Mouse (Mus musculus) layer of hippocampus, postnatal 36 days (tissue): ENCODE results near the gene Mnd1. TPM values are rescaled to one million over a fixed set of nuclear protein-coding genes. Genes with fewer than 3 reads are reported as not detected.

Experiments used
- DNase-seq, 2 experiments: peaks; one replicate each; pipeline ENCODE4 v3.0.0; 2022
- total RNA-seq, 2 experiments: library from RNA; stranded (reverse); gene quantifications; 2 replicates each; pipeline ENCODE4 v1.2.3; 2021

Mnd1 gene
- total RNA-seq, 2 experiments from 2014 or later, result 2.3 to 3.1 TPM

DNA sequence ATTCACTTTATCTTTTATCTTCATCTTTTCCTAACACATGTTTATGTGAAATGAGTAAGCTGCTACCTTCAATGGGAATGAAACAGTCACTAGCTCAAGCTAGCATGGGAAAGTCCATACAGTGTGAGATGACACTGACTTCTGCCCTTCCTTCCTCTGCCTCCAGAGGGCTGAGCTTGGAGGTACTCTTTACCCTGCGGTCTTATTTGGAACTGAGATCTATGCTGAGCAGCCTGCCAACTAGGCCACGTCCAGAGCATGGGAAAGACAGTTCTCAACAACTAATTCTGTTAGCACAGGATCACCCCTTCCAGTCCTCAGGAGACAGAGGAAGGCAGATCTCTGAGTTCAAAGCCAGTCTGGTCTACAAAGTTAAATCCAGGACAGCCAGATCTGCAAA lies 64.6 kb downstream of the Mnd1 start:
- no peak for DNase-seq

DNA sequence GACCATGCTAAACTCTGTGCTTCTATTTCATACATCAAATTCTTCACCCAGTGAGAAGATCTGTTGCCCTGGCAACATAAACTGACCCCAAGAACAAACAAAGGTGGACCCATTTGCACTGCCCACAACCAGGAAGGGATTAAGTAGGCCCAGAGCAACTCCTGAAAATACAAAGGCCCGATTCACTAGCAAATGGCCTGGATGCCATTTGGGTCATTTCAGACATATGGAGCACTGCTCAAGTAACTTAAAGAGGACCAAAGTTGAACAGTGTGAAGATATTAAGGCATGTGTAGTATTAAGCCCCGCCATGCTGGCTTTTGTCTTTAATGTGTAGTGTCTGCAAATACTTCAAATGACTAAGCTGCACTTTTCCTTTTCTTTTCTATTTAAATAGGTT lies 68.7 kb downstream of the Mnd1 start:
- no peak for DNase-seq

GRCm38 (mm10) chr3:84086337-84086736 lies 69.2 kb downstream of the Mnd1 start:
- no peak for DNase-seq

GRCm38 (mm10) chr3:84085429-84085828 lies 70.2 kb downstream of the Mnd1 start:
- no peak for DNase-seq

- no peak for DNase-seq
Observed at GRCm38 (mm10) chr3:84081208-84081722, 74.3 kb downstream of the Mnd1 start.

GRCm38 (mm10) chr3:84080074-84080473 lies 75.5 kb downstream of the Mnd1 start:
- no peak for DNase-seq

- no peak for DNase-seq
Observed at GRCm38 (mm10) chr3:84077505-84077904, 78.1 kb downstream of the Mnd1 start.

GRCm38 (mm10) chr3:84076543-84077332 lies 78.8 kb downstream of the Mnd1 start:
- no peak for DNase-seq

DNA sequence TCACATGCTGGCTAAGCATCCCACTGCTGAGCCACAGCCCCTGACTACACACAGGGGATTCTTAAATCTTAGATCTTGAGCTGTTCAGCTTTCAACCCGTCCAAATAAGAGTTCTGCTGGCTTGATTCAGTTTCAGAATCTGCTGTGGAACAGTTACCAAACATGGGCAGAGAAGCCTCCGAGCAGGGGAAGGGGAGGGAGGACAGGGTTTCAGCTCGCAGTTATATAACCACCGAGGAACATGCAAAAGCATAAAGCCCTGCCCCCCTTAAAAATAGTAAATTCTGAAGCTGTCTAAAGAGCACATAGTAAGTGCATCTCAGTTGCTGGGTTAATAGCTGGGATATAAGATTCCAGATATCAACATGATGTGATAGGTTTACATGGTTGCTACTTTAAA lies 80.1 kb downstream of the Mnd1 start:
- DNase-seq, result no peak

DNA sequence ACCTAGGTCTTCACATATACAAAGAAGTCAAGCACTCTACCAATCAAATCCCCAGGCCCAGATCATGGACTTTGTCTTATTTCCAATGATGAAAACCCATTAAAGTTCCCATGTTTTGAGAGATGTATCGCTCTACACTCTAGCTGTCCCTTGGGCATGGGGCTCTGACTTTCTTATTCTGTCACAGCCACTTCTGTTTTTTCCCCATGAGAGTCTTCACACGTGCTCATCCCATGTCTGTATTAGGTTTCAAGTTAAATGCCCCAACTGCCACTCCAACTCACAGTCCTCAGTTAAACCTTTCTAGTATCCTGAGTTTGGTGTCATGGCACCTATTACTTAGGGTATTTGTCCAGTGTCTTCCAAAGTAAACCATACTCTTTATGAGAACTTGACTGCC lies 80.8 kb downstream of the Mnd1 start:
- DNase-seq, result no peak

GRCm38 (mm10) chr3:84071641-84072040 lies 83.9 kb downstream of the Mnd1 start:
- no peak for DNase-seq

DNA sequence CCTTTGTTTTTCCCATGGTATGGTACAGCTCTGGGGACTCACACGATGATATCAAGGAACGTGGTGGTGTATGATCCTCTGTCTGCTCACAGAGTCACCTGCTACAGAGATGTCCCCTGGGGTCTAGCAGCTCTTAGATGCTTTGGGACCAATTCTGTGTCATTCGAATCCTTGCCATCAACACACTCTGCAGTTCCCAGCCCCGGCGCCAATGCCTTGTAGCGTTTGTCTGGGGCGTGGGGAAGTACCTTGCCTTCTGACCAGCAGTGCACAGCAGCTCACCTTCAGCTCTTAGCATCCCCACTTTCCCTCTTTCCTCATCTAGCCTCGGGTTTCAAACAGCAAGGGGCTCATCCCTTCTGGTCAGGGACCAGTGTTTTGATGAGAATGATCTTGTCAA lies 84.8 kb downstream of the Mnd1 start:
- DNase-seq, result no peak

GRCm38 (mm10) chr3:84068831-84069709 lies 86.5 kb downstream of the Mnd1 start:
- DNase-seq, result no peak

DNA sequence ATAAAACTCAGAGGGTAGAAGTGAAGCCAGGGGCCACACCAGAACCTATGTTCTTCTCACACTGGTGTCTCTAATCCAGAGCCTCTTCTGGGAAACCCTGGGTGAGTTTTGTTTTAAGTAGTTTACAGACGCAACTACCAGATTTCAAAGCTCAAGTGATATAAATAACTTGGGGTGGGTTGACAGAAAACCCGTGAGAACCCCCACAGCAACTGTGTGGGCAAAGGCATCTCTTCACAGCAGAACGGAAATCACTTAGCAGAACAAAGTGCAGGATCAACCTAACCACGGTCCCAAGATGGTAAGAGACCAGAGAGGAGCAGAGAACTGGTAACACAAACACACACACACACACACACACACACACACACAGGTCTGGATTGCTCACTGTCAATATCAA lies 89.8 kb downstream of the Mnd1 start:
- no peak for DNase-seq

- DNase-seq, result no peak
Observed at GRCm38 (mm10) chr3:84063369-84063914, 92.1 kb downstream of the Mnd1 start.

- DNase-seq, result no peak
Observed at GRCm38 (mm10) chr3:84061523-84062453, 93.8 kb downstream of the Mnd1 start.

DNA sequence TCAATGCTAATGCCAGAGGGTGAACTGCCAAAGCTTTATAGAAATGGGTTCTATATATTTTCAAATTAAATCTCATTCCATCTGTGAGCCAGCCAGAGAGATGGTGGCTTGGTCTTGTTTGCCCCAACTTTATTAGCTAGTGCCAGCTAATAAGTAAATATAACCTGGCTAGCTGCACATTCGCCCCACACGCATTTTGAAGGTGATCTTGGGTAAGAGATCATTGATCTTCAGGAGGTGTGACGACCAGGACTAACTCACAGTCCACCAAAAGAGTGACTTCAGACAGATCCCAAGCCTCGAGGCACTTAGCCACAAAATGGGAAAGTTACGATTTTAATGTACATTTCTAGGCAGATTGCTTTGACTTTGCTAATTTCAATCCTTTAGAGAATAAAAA lies 94.6 kb downstream of the Mnd1 start:
- DNase-seq, result no peak

- DNase-seq, result no peak
Observed at GRCm38 (mm10) chr3:84060128-84060527, 95.5 kb downstream of the Mnd1 start.

DNA sequence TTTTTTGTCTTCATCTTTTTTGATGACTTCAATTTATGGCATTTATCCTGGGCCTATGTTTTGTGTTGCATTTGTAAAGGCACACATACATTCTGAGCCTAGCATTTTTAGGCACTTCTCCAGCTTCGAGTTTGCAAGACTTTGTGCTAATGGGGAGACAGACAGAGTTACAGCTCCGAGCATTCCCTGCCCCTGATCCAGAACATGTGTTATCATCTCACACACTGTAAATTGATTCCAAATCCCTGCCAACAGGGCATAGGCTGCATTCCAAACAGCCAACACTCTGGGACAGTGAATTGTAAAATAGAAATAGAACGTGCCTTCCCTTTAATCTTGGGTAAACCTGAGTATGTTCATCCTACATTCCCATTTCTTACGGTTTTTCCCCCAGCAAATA lies 95.9 kb downstream of the Mnd1 start:
- peak in 1 of 2 experiments; percentile 11 for DNase-seq

DNA sequence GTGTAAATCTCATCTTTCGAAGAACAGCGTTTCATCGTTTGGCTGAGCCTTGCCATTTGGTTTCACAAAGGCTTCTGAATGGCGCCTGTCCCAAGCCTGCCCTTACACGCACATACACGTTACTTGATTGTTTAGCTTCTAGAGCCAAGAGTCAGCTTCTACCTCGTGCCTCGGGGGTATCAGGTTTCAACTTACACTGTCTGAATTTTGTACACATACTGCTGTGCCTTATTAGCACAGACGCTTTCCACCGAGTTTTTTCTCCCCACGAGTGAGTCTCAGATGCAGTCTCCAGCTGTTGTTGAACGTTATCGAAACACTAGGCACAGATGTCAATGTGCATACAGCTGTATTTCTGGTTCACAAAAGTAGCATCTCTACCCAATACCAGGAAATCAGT lies 96.3 kb downstream of the Mnd1 start:
- DNase-seq, result no peak

DNA sequence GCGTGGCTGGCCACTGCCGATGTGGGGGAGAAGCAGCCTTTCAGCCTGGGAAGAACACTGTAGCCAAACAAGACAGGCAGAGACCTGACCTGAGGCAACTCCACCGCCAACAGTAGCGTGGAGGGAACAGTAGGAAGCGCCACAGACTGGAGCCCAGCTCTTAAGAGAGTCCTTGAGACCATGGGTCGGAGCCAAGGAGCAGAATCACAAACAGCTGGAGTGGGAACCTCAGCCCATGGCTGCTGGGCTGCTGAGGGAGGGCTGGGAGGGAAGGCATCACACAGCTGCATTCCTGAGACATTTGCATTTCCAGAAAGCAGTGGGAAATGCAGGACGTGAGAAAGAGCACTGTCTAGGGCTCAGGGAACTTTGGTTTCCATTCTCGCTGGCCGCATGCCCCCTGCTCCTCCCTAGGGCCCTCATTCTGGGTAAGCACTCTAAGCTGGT lies 106.8 kb downstream of the Mnd1 start:
- no peak for DNase-seq

GRCm38 (mm10) chr3:84046206-84046605 lies 109.4 kb downstream of the Mnd1 start:
- no peak for DNase-seq
